Mouse (Mus musculus): Measurements from ENCODE around the gene Sox8.

The Sox8 gene

GRCm38 (mm10) chr17:25570648-25571452, at the start of gene Sox8:
TSS of gene Sox8 (minus strand) at chr17:25570686.
- DNase-seq (ENCODE audit: low read depth, low spot score), result peak; percentile 91

- DNase-seq (ENCODE audit: low read depth, low spot score), result no peak
These were observed 48.1 kb upstream of the Sox8 start for GRCm38 (mm10) chr17:25618508-25619056.

- no peak for DNase-seq (ENCODE audit: low read depth, low spot score)
These were observed 44.4 kb upstream of the Sox8 start for GRCm38 (mm10) chr17:25614723-25615510.

GRCm38 (mm10) chr17:25613323-25613722, 42.8 kb upstream of the Sox8 start:
- no peak for DNase-seq (ENCODE audit: low read depth, low spot score)

GRCm38 (mm10) chr17:25612537-25612936, 42.1 kb upstream of the Sox8 start:
- DNase-seq (ENCODE audit: low read depth, low spot score), result peak; percentile 11

- DNase-seq (ENCODE audit: low read depth, low spot score), result no peak
These were observed 39.7 kb upstream of the Sox8 start for GRCm38 (mm10) chr17:25610151-25610550.

GRCm38 (mm10) chr17:25609506-25609828, 39.0 kb upstream of the Sox8 start:
- DNase-seq (ENCODE audit: low read depth, low spot score), result no peak

- DNase-seq (ENCODE audit: low read depth, low spot score), result no peak
These were observed 38.5 kb upstream of the Sox8 start for GRCm38 (mm10) chr17:25608821-25609505.

GRCm38 (mm10) chr17:25608137-25608785, 37.8 kb upstream of the Sox8 start:
- no peak for DNase-seq (ENCODE audit: low read depth, low spot score)

GRCm38 (mm10) chr17:25604234-25604633, 33.7 kb upstream of the Sox8 start:
- DNase-seq (ENCODE audit: low read depth, low spot score), result no peak

- no peak for DNase-seq (ENCODE audit: low read depth, low spot score)
These were observed 31.9 kb upstream of the Sox8 start for GRCm38 (mm10) chr17:25602366-25602765.

GRCm38 (mm10) chr17:25597537-25597936, 27.1 kb upstream of the Sox8 start:
- DNase-seq (ENCODE audit: low read depth, low spot score), result no peak

GRCm38 (mm10) chr17:25595495-25595894, 25.0 kb upstream of the Sox8 start:
- DNase-seq (ENCODE audit: low read depth, low spot score), result no peak

GRCm38 (mm10) chr17:25593411-25594261, 23.1 kb upstream of the Sox8 start:
- DNase-seq (ENCODE audit: low read depth, low spot score), result no peak

- no peak for DNase-seq (ENCODE audit: low read depth, low spot score)
These were observed 21.9 kb upstream of the Sox8 start for GRCm38 (mm10) chr17:25592336-25592735.

GRCm38 (mm10) chr17:25590985-25591384, 20.5 kb upstream of the Sox8 start:
- peak; percentile 27 for DNase-seq (ENCODE audit: low read depth, low spot score)

- no peak for DNase-seq (ENCODE audit: low read depth, low spot score)
These were observed 19.6 kb upstream of the Sox8 start for GRCm38 (mm10) chr17:25590068-25590467.

GRCm38 (mm10) chr17:25584646-25585045, 14.2 kb upstream of the Sox8 start:
- no peak for DNase-seq (ENCODE audit: low read depth, low spot score)

- no peak for DNase-seq (ENCODE audit: low read depth, low spot score)
These were observed 13.4 kb upstream of the Sox8 start for GRCm38 (mm10) chr17:25583858-25584257.

GRCm38 (mm10) chr17:25583099-25583498, 12.6 kb upstream of the Sox8 start:
- no peak for DNase-seq (ENCODE audit: low read depth, low spot score)

GRCm38 (mm10) chr17:25582076-25582475, 11.6 kb upstream of the Sox8 start:
- no peak for DNase-seq (ENCODE audit: low read depth, low spot score)
